Comparison of ENCODE assay signal across 8 mouse cellular contexts in genomic region chrX:12089353-12090081, GRCm38 (mm10).
DNase-seq lines count a peak whose midpoint lies in the region; ATAC-seq and TF ChIP-seq lines count a peak whose summit lies in the region.

No protein-coding gene starts in this region.

- H3K27me3 ChIP-seq in liver, adult 2 months (ENCODE audit: control insufficient read depth, insufficient read depth, low read length): no peaks in the 10 kb centered on the region
- H3K27me3 ChIP-seq in midbrain, postnatal 0 days (ENCODE audit: insufficient read depth, low read length): peaks cover 10% of the 10 kb centered on the region; the same call in 1 of the 2 replicates
- H3K27me3 ChIP-seq in stomach, embryonic 14.5 days (ENCODE audit: control insufficient read depth, insufficient read depth, low read length): 0 out of 2 replicates have a peak, but pooled peaks cover 4% of the 10 kb centered on the region

- DNase-seq in frontal cortex, postnatal 10 days (ENCODE audit: low spot score in 2 of 2): peak; percentile 34 to 48
- peak; percentile 73 for DNase-seq in gastrocnemius, adult 2 months
- peak; percentile 56 for DNase-seq in induced T-regulatory cell, adult 2 months (ENCODE audit: low read depth)
- DNase-seq in liver, adult 2 months (ENCODE audit: extremely low read depth, low read depth, low spot score): peak; percentile 44
- DNase-seq in midbrain, postnatal 0 days (ENCODE audit: low spot score): no peak

- peaks cover 23% of the 10 kb centered on the region for H3K4me1 ChIP-seq in bone marrow macrophage, adult 2 months (ENCODE audit: control insufficient read depth, insufficient read depth, low read length)
- 0 out of 2 replicates have a peak, but pooled peaks cover 3% of the 10 kb centered on the region for H3K4me1 ChIP-seq in liver, adult 2 months (ENCODE audit: control insufficient read depth, insufficient read depth, low read length)
- no peaks in the 10 kb centered on the region for H3K4me1 ChIP-seq in midbrain, postnatal 0 days (ENCODE audit: insufficient read depth, low read length)
- peaks cover 5% of the 10 kb centered on the region; the same call in 1 of the 2 replicates for H3K4me1 ChIP-seq in stomach, embryonic 14.5 days (ENCODE audit: control insufficient read depth, insufficient read depth, low read length)

- intact Hi-C loops in gastrocnemius, adult 2 months (cut with DNase I): loop anchor here (2.0 to 10.0 kb wide), 3 partner anchors 45 to 165 kb away; no protein-coding TSS in a partner anchor

- WGBS in liver, adult 2 months: under 1% methylated on average over 43 of the region's 52 CpGs
- 5% methylated on average over 45 of the region's 52 CpGs for WGBS in midbrain, postnatal 0 days
- 5% methylated on average over 44 of the region's 52 CpGs for whole genome bisulfite sequencing in stomach, embryonic 14.5 days

- TF ChIP-seq POLR2A in bone marrow macrophage, adult 2 months (IDR thresholded peaks at IDR 0.05; ENCODE audit: borderline replicate concordance, low read depth, low read length): no peak
- TF ChIP-seq POLR2A in liver, adult 2 months (IDR thresholded peaks at IDR 0.05; ENCODE audit: extremely low read depth, insufficient read depth, low read length): no peak

- peak overlapping the region; percentile 65 for H3K9ac ChIP-seq in liver, adult 2 months (ENCODE audit: low read depth, low read length)
- no peak overlapping the region for H3K9ac ChIP-seq in midbrain, postnatal 0 days (replicated peaks; ENCODE audit: low read length, poor library complexity, severe bottlenecking)
- H3K9ac ChIP-seq in stomach, embryonic 14.5 days (replicated peaks; ENCODE audit: low read depth, low read length): no peak overlapping the region

- H3K27ac ChIP-seq in bone marrow macrophage, adult 2 months (ENCODE audit: insufficient read depth, low read depth, low read length): peak overlapping the region; percentile 89
- H3K27ac ChIP-seq in gastrocnemius, adult 2 months: peak overlapping the region; percentile 97
- peak overlapping the region; percentile 98 for H3K27ac ChIP-seq in liver, adult 2 months (replicated peaks; ENCODE audit: insufficient read depth, low read depth, low read length)
- no peak overlapping the region; the same call in 1 of the 2 replicates for H3K27ac ChIP-seq in midbrain, postnatal 0 days (ENCODE audit: low read depth, low read length)
- peak overlapping the region; percentile 94; the same call in 1 of the 2 replicates for H3K27ac ChIP-seq in stomach, embryonic 14.5 days (ENCODE audit: low read length)

- H3K79me2 ChIP-seq in liver, adult 2 months (ENCODE audit: control insufficient read depth, insufficient read depth, low read length): no peaks in the 10 kb centered on the region

- H3K36me3 ChIP-seq in liver, adult 2 months (ENCODE audit: control insufficient read depth, insufficient read depth, low read length): no peaks in the 10 kb centered on the region
- no peaks in the 10 kb centered on the region for H3K36me3 ChIP-seq in midbrain, postnatal 0 days (ENCODE audit: insufficient read depth, low read length)
- H3K36me3 ChIP-seq in stomach, embryonic 14.5 days (ENCODE audit: control insufficient read depth, insufficient read depth, low read length): no peaks in the 10 kb centered on the region

- no peaks in the 10 kb centered on the region for H3K9me3 ChIP-seq in midbrain, postnatal 0 days (ENCODE audit: low read length)
- H3K9me3 ChIP-seq in stomach, embryonic 14.5 days (ENCODE audit: control insufficient read depth, low read depth, low read length): no peaks in the 10 kb centered on the region

- no peak for TF ChIP-seq CTCF in bone marrow macrophage, adult 2 months (IDR thresholded peaks at IDR 0.05; ENCODE audit: low read depth, low read length)
- no peak for TF ChIP-seq CTCF in gastrocnemius, adult 2 months (IDR thresholded peaks at IDR 0.05)
- no peak for TF ChIP-seq CTCF in liver, adult 2 months (IDR thresholded peaks at IDR 0.05; ENCODE audit: low read depth, low read length)
- TF ChIP-seq CTCF in midbrain, postnatal 0 days (IDR thresholded peaks at IDR 0.05): no peak

- H3K4me2 ChIP-seq in midbrain, postnatal 0 days (ENCODE audit: low read depth, low read length, poor library complexity, severe bottlenecking): peak overlapping the region; percentile 85
- peak overlapping the region; percentile 78 for H3K4me2 ChIP-seq in stomach, embryonic 14.5 days (replicated peaks; ENCODE audit: low read depth, low read length)

- peak overlapping the region; percentile 61; the same call in 1 of the 2 replicates for H3K4me3 ChIP-seq in bone marrow macrophage, adult 2 months (ENCODE audit: insufficient read depth, low read length)
- peak overlapping the region; percentile 84 for H3K4me3 ChIP-seq in gastrocnemius, adult 2 months
- peak overlapping the region; percentile 48; the same call in 1 of the 2 replicates for H3K4me3 ChIP-seq in liver, adult 2 months (ENCODE audit: insufficient read depth, low read depth, low read length)
- peak overlapping the region; percentile 3; the same call in 1 of the 2 replicates for H3K4me3 ChIP-seq in midbrain, postnatal 0 days (ENCODE audit: low read depth, low read length)
- no peak overlapping the region for H3K4me3 ChIP-seq in stomach, embryonic 14.5 days (ENCODE audit: low read depth, low read length)

- no peak for ATAC-seq in frontal cortex, adult (ENCODE audit: low TSS enrichment)
- no peak for ATAC-seq in midbrain, postnatal 0 days (ENCODE audit: low FRiP score)
- no peak for ATAC-seq in stomach, embryonic 14.5 days (ENCODE audit: insufficient number of reproducible peaks, insufficient read depth, low FRiP score, low read depth)
